Mouse (Mus musculus): Measurements from ENCODE around the gene Tmcc2. TPM values are rescaled to one million over a fixed set of nuclear protein-coding genes. Genes with fewer than 3 reads are reported as not detected.

The Tmcc2 gene
- polyA plus RNA-seq, 1 experiment from 2014 or later = 20.7 TPM

- Histone ChIP-seq H3K9me3 (ENCODE audit: control insufficient read depth, low read length) (no peaks in the 10 kb centered on the region), H3K4me3 (ENCODE audit: low read depth, low read length) (no peak overlapping the region), H3K27me3 (ENCODE audit: control insufficient read depth, insufficient read depth, low read length) (no peaks in the 10 kb centered on the region), H3K4me2 (ENCODE audit: low read depth, low read length) (no peak overlapping the region), H3K27ac (ENCODE audit: low read depth, low read length) (no peak overlapping the region), H3K36me3 (ENCODE audit: control insufficient read depth, insufficient read depth, low read length) (no peaks in the 10 kb centered on the region), H3K4me1 (ENCODE audit: control insufficient read depth, insufficient read depth, low read length) (no peaks in the 10 kb centered on the region), H3K9ac (replicated peaks; ENCODE audit: low read depth, low read length) (no peak overlapping the region)
- 70% methylated on average over 3 of the region's 3 CpGs for WGBS
- ATAC-seq (ENCODE audit: low read depth) = no peak
These were observed 48.6 kb downstream of the Tmcc2 start for GRCm38 (mm10) chr1:132342518-132342917.

- Histone ChIP-seq H3K4me1 (ENCODE audit: control insufficient read depth, insufficient read depth, low read length) (no peaks in the 10 kb centered on the region), H3K9me3 (ENCODE audit: control insufficient read depth, low read length) (no peaks in the 10 kb centered on the region), H3K9ac (replicated peaks; ENCODE audit: low read depth, low read length) (no peak overlapping the region), H3K27me3 (ENCODE audit: control insufficient read depth, insufficient read depth, low read length) (no peaks in the 10 kb centered on the region), H3K36me3 (ENCODE audit: control insufficient read depth, insufficient read depth, low read length) (no peaks in the 10 kb centered on the region), H3K4me2 (ENCODE audit: low read depth, low read length) (no peak overlapping the region), H3K27ac (ENCODE audit: low read depth, low read length) (no peak overlapping the region), H3K4me3 (ENCODE audit: low read depth, low read length) (no peak overlapping the region)
- 59% methylated on average over 5 of the region's 5 CpGs for WGBS
- no peak for ATAC-seq (ENCODE audit: low read depth)
These were observed 49.2 kb downstream of the Tmcc2 start for GRCm38 (mm10) chr1:132341731-132342501.

GRCm38 (mm10) chr1:132338027-132338660 lies 52.9 kb downstream of the Tmcc2 start:
- Histone ChIP-seq H3K4me3 (ENCODE audit: low read depth, low read length) (no peak overlapping the region), H3K27me3 (ENCODE audit: control insufficient read depth, insufficient read depth, low read length) (no peaks in the 10 kb centered on the region), H3K4me2 (ENCODE audit: low read depth, low read length) (no peak overlapping the region), H3K36me3 (ENCODE audit: control insufficient read depth, insufficient read depth, low read length) (no peaks in the 10 kb centered on the region), H3K27ac (ENCODE audit: low read depth, low read length) (no peak overlapping the region), H3K9me3 (ENCODE audit: control insufficient read depth, low read length) (no peaks in the 10 kb centered on the region), H3K9ac (replicated peaks; ENCODE audit: low read depth, low read length) (no peak overlapping the region), H3K4me1 (ENCODE audit: control insufficient read depth, insufficient read depth, low read length) (peaks cover 14% of the 10 kb centered on the region; the same call in 1 of the 2 replicates)
- WGBS = 54% methylated on average over 8 of the region's 8 CpGs
- ATAC-seq (ENCODE audit: low read depth) = no peak

- Histone ChIP-seq H3K4me1 (ENCODE audit: control insufficient read depth, insufficient read depth, low read length) (peaks cover 16% of the 10 kb centered on the region; the same call in 1 of the 2 replicates), H3K36me3 (ENCODE audit: control insufficient read depth, insufficient read depth, low read length) (no peaks in the 10 kb centered on the region), H3K4me2 (ENCODE audit: low read depth, low read length) (no peak overlapping the region), H3K9me3 (ENCODE audit: control insufficient read depth, low read length) (no peaks in the 10 kb centered on the region), H3K27me3 (ENCODE audit: control insufficient read depth, insufficient read depth, low read length) (no peaks in the 10 kb centered on the region), H3K27ac (ENCODE audit: low read depth, low read length) (no peak overlapping the region), H3K4me3 (ENCODE audit: low read depth, low read length) (no peak overlapping the region), H3K9ac (replicated peaks; ENCODE audit: low read depth, low read length) (no peak overlapping the region)
- WGBS = 76% methylated on average over 6 of the region's 6 CpGs
- ATAC-seq (ENCODE audit: low read depth) = no peak
These were observed 54.2 kb downstream of the Tmcc2 start for GRCm38 (mm10) chr1:132336921-132337320.

GRCm38 (mm10) chr1:132335378-132335965 lies 55.6 kb downstream of the Tmcc2 start:
- no peaks in the 10 kb centered on the region for H3K27me3 ChIP-seq (ENCODE audit: control insufficient read depth, insufficient read depth, low read length)
- H3K4me1 ChIP-seq (ENCODE audit: control insufficient read depth, insufficient read depth, low read length) = peaks cover 16% of the 10 kb centered on the region; the same call in 1 of the 2 replicates
- WGBS = 28% methylated on average over 12 of the region's 12 CpGs
- H3K36me3 ChIP-seq (ENCODE audit: control insufficient read depth, insufficient read depth, low read length) = no peaks in the 10 kb centered on the region
- no peaks in the 10 kb centered on the region for H3K9me3 ChIP-seq (ENCODE audit: control insufficient read depth, low read length)
- no peak overlapping the region for H3K4me3 ChIP-seq (ENCODE audit: low read depth, low read length)
- H3K27ac ChIP-seq (ENCODE audit: low read depth, low read length) = no peak overlapping the region
- H3K4me2 ChIP-seq (ENCODE audit: low read depth, low read length) = no peak overlapping the region
- no peak overlapping the region for H3K9ac ChIP-seq (replicated peaks; ENCODE audit: low read depth, low read length)
- ATAC-seq (ENCODE audit: low read depth) = no peak

- H3K9me3 ChIP-seq (ENCODE audit: control insufficient read depth, low read length) = no peaks in the 10 kb centered on the region
- H3K4me2 ChIP-seq (ENCODE audit: low read depth, low read length) = no peak overlapping the region
- no peak for ATAC-seq (ENCODE audit: low read depth)
- H3K27me3 ChIP-seq (ENCODE audit: control insufficient read depth, insufficient read depth, low read length) = no peaks in the 10 kb centered on the region
- H3K27ac ChIP-seq (ENCODE audit: low read depth, low read length) = peak overlapping the region; percentile 6; the same call in 1 of the 2 replicates
- H3K9ac ChIP-seq (replicated peaks; ENCODE audit: low read depth, low read length) = no peak overlapping the region
- H3K4me1 ChIP-seq (ENCODE audit: control insufficient read depth, insufficient read depth, low read length) = peaks cover 16% of the 10 kb centered on the region; the same call in 1 of the 2 replicates
- no peak overlapping the region for H3K4me3 ChIP-seq (ENCODE audit: low read depth, low read length)
- no peaks in the 10 kb centered on the region for H3K36me3 ChIP-seq (ENCODE audit: control insufficient read depth, insufficient read depth, low read length)
- WGBS = 19% methylated on average over 6 of the region's 6 CpGs
These were observed 56.8 kb downstream of the Tmcc2 start for GRCm38 (mm10) chr1:132334178-132334801.

- peak; percentile 74 for ATAC-seq (ENCODE audit: low read depth)
- Histone ChIP-seq H3K27me3 (ENCODE audit: control insufficient read depth, insufficient read depth, low read length) (no peaks in the 10 kb centered on the region), H3K9me3 (ENCODE audit: control insufficient read depth, low read length) (no peaks in the 10 kb centered on the region), H3K27ac (ENCODE audit: low read depth, low read length) (peak overlapping the region; percentile 6; the same call in 1 of the 2 replicates), H3K36me3 (ENCODE audit: control insufficient read depth, insufficient read depth, low read length) (no peaks in the 10 kb centered on the region), H3K4me3 (ENCODE audit: low read depth, low read length) (no peak overlapping the region), H3K4me2 (ENCODE audit: low read depth, low read length) (no peak overlapping the region), H3K4me1 (ENCODE audit: control insufficient read depth, insufficient read depth, low read length) (peaks cover 16% of the 10 kb centered on the region; the same call in 1 of the 2 replicates), H3K9ac (replicated peaks; ENCODE audit: low read depth, low read length) (no peak overlapping the region)
- 1% methylated on average over 4 of the region's 4 CpGs for WGBS
These were observed 57.4 kb downstream of the Tmcc2 start for GRCm38 (mm10) chr1:132333675-132334141.

GRCm38 (mm10) chr1:132333201-132333600 lies 57.9 kb downstream of the Tmcc2 start:
- ATAC-seq (ENCODE audit: low read depth) = no peak
- Histone ChIP-seq H3K9me3 (ENCODE audit: control insufficient read depth, low read length) (no peaks in the 10 kb centered on the region), H3K36me3 (ENCODE audit: control insufficient read depth, insufficient read depth, low read length) (no peaks in the 10 kb centered on the region), H3K4me2 (ENCODE audit: low read depth, low read length) (no peak overlapping the region), H3K27ac (ENCODE audit: low read depth, low read length) (no peak overlapping the region), H3K4me1 (ENCODE audit: control insufficient read depth, insufficient read depth, low read length) (peaks cover 16% of the 10 kb centered on the region; the same call in 1 of the 2 replicates), H3K27me3 (ENCODE audit: control insufficient read depth, insufficient read depth, low read length) (no peaks in the 10 kb centered on the region), H3K4me3 (ENCODE audit: low read depth, low read length) (no peak overlapping the region), H3K9ac (replicated peaks; ENCODE audit: low read depth, low read length) (no peak overlapping the region)
- WGBS = 0% methylated on average over 2 of the region's 2 CpGs
